Mouse (Mus musculus) CH12.LX (cell line): ENCODE measurements around the gene Arid4a. TPM values are rescaled to one million over a fixed set of nuclear protein-coding genes. Genes with fewer than 3 reads are reported as not detected.

ENCODE experiments used
- DNase-seq: peaks from one replicate; pipeline ENCODE4 v3.0.0-alpha.2; 2013; ENCODE audit errors: extremely low read depth
- H3K27ac ChIP-seq: 2 replicates; pipeline ENCODE4 v1.5.1; 2012; ENCODE audit warnings: low read depth, mild to moderate bottlenecking, control low read depth, moderate library complexity; ENCODE audit not compliant: insufficient read depth
- H3K27me3 ChIP-seq: replicated peaks from 2 replicates; pipeline ENCODE3; 2012; ENCODE audit warnings: inconsistent platforms
- H3K36me3 ChIP-seq, 2 experiments: replicated peaks in 1 of 2; 2 replicates each; pipeline versions ENCODE3 to v1.6.1; 2012; ENCODE audit warnings: inconsistent platforms in 1 of 2, low read length in 1 of 2, mild to moderate bottlenecking in 1 of 2, mixed read lengths in 1 of 2, moderate library complexity in 1 of 2; ENCODE audit not compliant: control insufficient read depth in 1 of 2, insufficient read depth in 1 of 2
- H3K4me1 ChIP-seq, 2 experiments: 2 replicates each; pipeline ENCODE4 v1.6.1; 2012; ENCODE audit warnings: inconsistent platforms in 1 of 2, moderate library complexity in 1 of 2; ENCODE audit not compliant: insufficient read depth in 2 of 2, control insufficient read depth in 1 of 2
- H3K4me2 ChIP-seq: 2 replicates; pipeline ENCODE4 v1.6.1; 2012; ENCODE audit warnings: low read depth, mild to moderate bottlenecking, control low read depth; ENCODE audit not compliant: poor library complexity, insufficient read depth, severe bottlenecking
- H3K4me3 ChIP-seq, 3 experiments: fragments of 150-350 bp in 1 of 3; sonication (generic) in 1 of 3; replicated peaks in 1 of 3; 2 replicates each; pipeline versions ENCODE3 to v1.5.1; 2011 to 2012; ENCODE audit warnings: low read depth in 2 of 3, low read length in 2 of 3, mild to moderate bottlenecking in 2 of 3, moderate library complexity in 2 of 3, control low read depth in 1 of 3, improper control_type of control experiment in 1 of 3, inconsistent platforms in 1 of 3, mixed read lengths in 1 of 3; ENCODE audit not compliant: poor library complexity in 1 of 3
- H3K79me2 ChIP-seq: replicated peaks from 2 replicates; pipeline ENCODE4 v1.6.1; 2012; ENCODE audit warnings: mild to moderate bottlenecking, moderate library complexity; ENCODE audit not compliant: control insufficient read depth, poor library complexity, insufficient read depth, severe bottlenecking; ENCODE audit errors: extremely low read depth
- H3K9ac ChIP-seq: 2 replicates; pipeline ENCODE4 v1.6.1; 2012; ENCODE audit warnings: low read depth, mild to moderate bottlenecking, control low read depth, moderate library complexity; ENCODE audit not compliant: insufficient read depth
- H3K9me3 ChIP-seq: replicated peaks from 2 replicates; pipeline ENCODE3; 2012; ENCODE audit warnings: low read length, inconsistent platforms, mixed read lengths
- BHLHE40 ChIP-seq: IDR thresholded peaks from 2 replicates; pipeline ENCODE4 v1.6.1; 2011; ENCODE audit warnings: mild to moderate bottlenecking, low read depth, low read length, improper control_type of control experiment
- CHD2 ChIP-seq: IDR thresholded peaks from 2 replicates; pipeline ENCODE4 v1.6.1; 2011; ENCODE audit warnings: low read length, improper control_type of control experiment
- CTCF ChIP-seq, 2 experiments: IDR thresholded peaks in 1 of 2; conservative IDR thresholded peaks in 1 of 2; 2 replicates each; pipeline ENCODE4 v1.5.1; 2011 to 2012; ENCODE audit warnings: low read depth in 2 of 2, low read length in 2 of 2, improper control_type of control experiment in 1 of 2, inconsistent platforms in 1 of 2, mild to moderate bottlenecking in 1 of 2, moderate library complexity in 1 of 2
- E2F4 ChIP-seq: IDR thresholded peaks from 2 replicates; pipeline ENCODE4 v1.6.1; 2011; ENCODE audit warnings: low read depth, low read length, improper control_type of control experiment; ENCODE audit not compliant: insufficient replicate concordance
- ELF1 ChIP-seq: IDR thresholded peaks from 2 replicates; pipeline ENCODE4 v1.6.1; 2014; ENCODE audit warnings: low read depth, mild to moderate bottlenecking, inconsistent platforms, low read length, improper control_type of control experiment
- ETS1 ChIP-seq: conservative IDR thresholded peaks from 2 replicates; pipeline ENCODE4 v1.6.1; 2012; ENCODE audit warnings: low read depth, mild to moderate bottlenecking, inconsistent platforms, low read length, improper control_type of control experiment, moderate library complexity
- IRF4 ChIP-seq: IDR thresholded peaks from 2 replicates; pipeline ENCODE4 v1.6.1; 2014; ENCODE audit warnings: low read depth, mild to moderate bottlenecking, inconsistent platforms, low read length, improper control_type of control experiment
- JUN ChIP-seq: IDR thresholded peaks from 2 replicates; pipeline ENCODE4 v1.6.1; 2011; ENCODE audit warnings: low read depth, mild to moderate bottlenecking, low read length, improper control_type of control experiment, moderate library complexity; ENCODE audit not compliant: insufficient read depth
- JUND ChIP-seq: conservative IDR thresholded peaks from 2 replicates; pipeline ENCODE4 v1.6.1; 2011; ENCODE audit warnings: low read depth, low read length, improper control_type of control experiment
- KAT2A ChIP-seq: IDR thresholded peaks from 2 replicates; pipeline ENCODE4 v1.6.1; 2012; ENCODE audit warnings: low read length, improper control_type of control experiment, inconsistent platforms; ENCODE audit not compliant: insufficient replicate concordance
- MAFK ChIP-seq: IDR thresholded peaks from 2 replicates; pipeline ENCODE4 v1.6.1; 2011; ENCODE audit warnings: low read length, improper control_type of control experiment; ENCODE audit not compliant: insufficient replicate concordance
- MAX ChIP-seq: IDR thresholded peaks from 2 replicates; pipeline ENCODE4 v1.6.1; 2011; ENCODE audit warnings: low read length, improper control_type of control experiment
- MAZ ChIP-seq: IDR thresholded peaks from 2 replicates; pipeline ENCODE4 v1.6.1; 2012; ENCODE audit warnings: low read depth, mild to moderate bottlenecking, inconsistent platforms, low read length, improper control_type of control experiment, moderate library complexity
- MEF2A ChIP-seq: IDR thresholded peaks from 2 replicates; pipeline ENCODE4 v1.6.1; 2014; ENCODE audit warnings: low read depth, mild to moderate bottlenecking, inconsistent platforms, low read length, improper control_type of control experiment, borderline replicate concordance
- MXI1 ChIP-seq: IDR thresholded peaks from 2 replicates; pipeline ENCODE4 v1.6.1; 2011; ENCODE audit warnings: mild to moderate bottlenecking, low read depth, low read length, improper control_type of control experiment
- MYC ChIP-seq: IDR thresholded peaks from 2 replicates; pipeline ENCODE4 v1.6.1; 2011; ENCODE audit warnings: low read depth, mild to moderate bottlenecking, improper control_type of control experiment, low read length
- NELFE ChIP-seq: IDR thresholded peaks from 2 replicates; pipeline ENCODE4 v1.6.1; 2011; ENCODE audit warnings: low read depth, low read length, improper control_type of control experiment
- NRF1 ChIP-seq: IDR thresholded peaks from 2 replicates; pipeline ENCODE4 v1.6.1; 2014; ENCODE audit warnings: low read depth, mild to moderate bottlenecking, inconsistent platforms, low read length, improper control_type of control experiment, moderate library complexity
- PAX5 ChIP-seq: IDR thresholded peaks from 2 replicates; pipeline ENCODE4 v1.6.1; 2012; ENCODE audit warnings: low read length, inconsistent platforms, mixed read lengths
- POLR2A ChIP-seq: IDR thresholded peaks from 2 replicates; pipeline ENCODE4 v1.6.1; 2011; ENCODE audit warnings: low read depth, mild to moderate bottlenecking, improper control_type of control experiment, low read length
- RAD21 ChIP-seq: IDR thresholded peaks from 2 replicates; pipeline ENCODE4 v1.6.1; 2011; ENCODE audit warnings: low read depth, mild to moderate bottlenecking, low read length, improper control_type of control experiment, moderate library complexity
- SIN3A ChIP-seq: IDR thresholded peaks from 2 replicates; pipeline ENCODE4 v1.6.1; 2012; ENCODE audit warnings: low read length, improper control_type of control experiment, inconsistent platforms
- SMC3 ChIP-seq: IDR thresholded peaks from 2 replicates; pipeline ENCODE4 v1.6.1; 2011; ENCODE audit warnings: low read depth, low read length, improper control_type of control experiment
- TBP ChIP-seq: conservative IDR thresholded peaks from 2 replicates; pipeline ENCODE4 v1.6.1; 2011; ENCODE audit warnings: low read depth, low read length, improper control_type of control experiment
- TCF12 ChIP-seq: IDR thresholded peaks from 2 replicates; pipeline ENCODE4 v1.6.1; 2014; ENCODE audit warnings: low read depth, mild to moderate bottlenecking, inconsistent platforms, low read length, improper control_type of control experiment
- UBTF ChIP-seq: IDR thresholded peaks from 2 replicates; pipeline ENCODE4 v1.6.1; 2012; ENCODE audit warnings: low read depth, mild to moderate bottlenecking, inconsistent platforms, low read length, improper control_type of control experiment, moderate library complexity
- USF1 ChIP-seq: IDR thresholded peaks from 2 replicates; pipeline ENCODE4 v1.6.1; 2014; ENCODE audit warnings: low read depth, mild to moderate bottlenecking, inconsistent platforms, low read length, improper control_type of control experiment
- ZC3H11A ChIP-seq: IDR thresholded peaks from 2 replicates; pipeline ENCODE4 v1.6.1; 2012; ENCODE audit warnings: low read depth, mild to moderate bottlenecking, inconsistent platforms, low read length, improper control_type of control experiment
- ZKSCAN1 ChIP-seq: IDR thresholded peaks from 2 replicates; pipeline ENCODE4 v1.6.1; 2012; ENCODE audit warnings: low read depth, inconsistent platforms, low read length, improper control_type of control experiment, borderline replicate concordance
- ZMIZ1 ChIP-seq: IDR thresholded peaks from 2 replicates; pipeline ENCODE4 v1.6.1; 2012; ENCODE audit warnings: low read depth, mild to moderate bottlenecking, inconsistent platforms, low read length, improper control_type of control experiment
- ZNF384 ChIP-seq: IDR thresholded peaks from 2 replicates; pipeline ENCODE4 v1.6.1; 2012; ENCODE audit warnings: low read depth, low read length, improper control_type of control experiment, inconsistent platforms
- dilution Hi-C: fragments of 300-500 bp; cut with MboI; formaldehyde crosslinking; loops from 2 replicates; pipeline ENCODE4 v1.14.3; 2020; ENCODE audit warnings: low sequenced_read_pairs; ENCODE audit not compliant: extremely low pct_unique_long_range_greater_than_20kb, extremely low pct_ligation_motif_present
- in situ Hi-C: fragments of 300-500 bp; cut with MboI; formaldehyde crosslinking; loops from 3 replicates; pipeline ENCODE4 v1.14.3; 2019; ENCODE audit warnings: low sequenced_read_pairs, low pct_ligation_motif_present, low pct_unique_long_range_greater_than_20kb, mixed read lengths
- polyA plus RNA-seq: library from polyadenylated mRNA; unstranded; fragments of >175 nt; gene quantifications from 2 replicates; pipeline ENCODE4 v1.2.1, GENCODE M21; 2012; ENCODE audit warnings: low read depth; ENCODE audit not compliant: insufficient read length
- total RNA-seq, 2 experiments: library from RNA; depleted of rRNA; stranded (reverse); fragments of 300-350 nt in 1 of 2; fragments of >200 nt in 1 of 2; gene quantifications; 2 replicates each; pipeline ENCODE4 v1.2.3; 2012 to 2014

The Arid4a gene
- total and polyA plus RNA-seq, 3 experiments = 8.0 to 20.8 (median 9.7) TPM

DNA sequence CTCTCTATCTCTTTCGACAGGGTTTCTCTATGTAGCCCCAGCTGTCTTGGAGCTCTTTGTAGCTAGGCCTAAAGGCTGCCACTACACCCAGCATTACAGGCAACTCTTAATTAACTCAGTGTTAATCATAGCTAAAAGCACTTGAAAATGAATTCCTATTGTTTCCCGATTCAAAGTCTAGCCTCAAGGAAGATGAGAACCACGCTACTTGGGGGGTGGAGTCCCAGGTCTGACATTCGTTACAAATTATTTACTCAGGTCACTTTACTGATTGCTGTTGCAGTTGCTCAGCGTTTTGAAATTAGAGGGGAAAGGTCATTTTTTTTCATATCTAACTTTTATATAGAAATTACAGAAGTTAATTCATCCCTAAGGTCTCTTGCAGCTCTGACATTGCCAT, 119.8 kb downstream of the Arid4a start:
- Histone ChIP-seq H3K4me2 (peak overlapping the region; percentile 92), H3K79me2 (peaks cover 51% of the 10 kb centered on the region), H3K4me1 (peaks cover 5 to 26% of the 10 kb centered on the region in 2 experiments; a peak in 3 of 4 replicates), H3K9me3 (no peaks in the 10 kb centered on the region), H3K4me3 (peak overlapping the region; percentile 55 to 98 (median 83)), H3K27me3 (no peaks in the 10 kb centered on the region), H3K36me3 (peaks cover 22 to 50% of the 10 kb centered on the region in 2 experiments)
- dilution Hi-C loops = no loop called here
- in situ Hi-C loops = loop anchor here (25.0 kb wide), 1 partner anchor 577 kb away; no protein-coding TSS in a partner anchor
- TF ChIP-seq ZC3H11A (no peak), CTCF (conservative IDR thresholded peaks at IDR 0.05 in 1 of 2, IDR thresholded peaks at IDR 0.05 in 1 of 2; ENCODE audit: low read depth in 2 of 2, low read length in 2 of 2) (no peak), IRF4 (no peak), SMC3 (no peak), RAD21 (no peak)
- TF ChIP-seq, all 38 proteins: peak for 0
- DNase-seq = no peak
- no peak overlapping the region for H3K27ac ChIP-seq
- peak overlapping the region; percentile 83 for H3K9ac ChIP-seq

- dilution Hi-C loops (no loop called here), in situ Hi-C loops (loop anchor here (25.0 kb wide), 1 partner anchor 576 kb away; no protein-coding TSS in a partner anchor)
- H3K27ac ChIP-seq = peak within 1 kb of the TSS; percentile 33
- no peaks in the 10 kb centered on the region for H3K9me3 ChIP-seq
- no peaks in the 10 kb centered on the region for H3K27me3 ChIP-seq
- peak within 1 kb of the TSS; percentile 100 for H3K4me2 ChIP-seq
- H3K4me3 ChIP-seq = peak within 1 kb of the TSS; percentile 83 to 98 (median 90)
- DNase-seq = peak; percentile 76
- peaks cover 51% of the 10 kb centered on the region for H3K79me2 ChIP-seq
- peaks cover 5 to 26% of the 10 kb centered on the region in 2 experiments; a peak in 3 of 4 replicates for H3K4me1 ChIP-seq
- peaks cover 21 to 50% of the 10 kb centered on the region in 2 experiments for H3K36me3 ChIP-seq
- peak within 1 kb of the TSS; percentile 86 for H3K9ac ChIP-seq
- TF ChIP-seq JUN = no peak; the same call in 1 of the 2 replicates
- TF ChIP-seq ELF1 = peak; percentile 69
- TF ChIP-seq MXI1 = peak; percentile 100
- TF ChIP-seq JUND = no peak
- no peak for TF ChIP-seq ZNF384
- no peak for TF ChIP-seq ZMIZ1
- TF ChIP-seq PAX5 = no peak
- TF ChIP-seq MAX = peak; percentile 99
- peak; percentile 77 for TF ChIP-seq NELFE
- no peak for TF ChIP-seq MAFK
- peak; percentile 17; the same call in 1 of the 2 replicates for TF ChIP-seq UBTF
- peak; percentile 100 for TF ChIP-seq MYC
- no peak for TF ChIP-seq ETS1
- peak; percentile 87 for TF ChIP-seq USF1
- peak; percentile 70 for TF ChIP-seq BHLHE40
- peak; percentile 86 for TF ChIP-seq TBP
- no peak for TF ChIP-seq E2F4
- no peak for TF ChIP-seq KAT2A
- TF ChIP-seq RAD21 = no peak
- TF ChIP-seq SIN3A = peak; percentile 93
- no peak for TF ChIP-seq MAZ
- TF ChIP-seq POLR2A = peak; percentile 88
- no peak for TF ChIP-seq CHD2
- TF ChIP-seq NRF1 = no peak; the same call in 1 of the 2 replicates
- no peak for TF ChIP-seq ZKSCAN1
- TF ChIP-seq MEF2A = no peak
- no peak for TF ChIP-seq SMC3
- TF ChIP-seq TCF12 = peak; percentile 37
Observed at GRCm38 (mm10) chr12:71136130-71136973, 120.6 kb downstream of the Arid4a start, which contains the start of the genes Timm9 and 2700049A03Rik. Gene Timm9 (minus strand): TSS chr12:71136684. Gene 2700049A03Rik (plus strand): TSS chr12:71136848.
